Mouse (Mus musculus): ENCODE measurements around the gene Krtap28-13.

The Krtap28-13 gene

GRCm38 (mm10) chr1:83060643-83061042 lies at the start of gene Krtap28-13:
Gene Krtap28-13, plus strand, starts transcription at chr1:83060930.
- no peak for DNase-seq (ENCODE audit: low read depth, low spot score)

DNA sequence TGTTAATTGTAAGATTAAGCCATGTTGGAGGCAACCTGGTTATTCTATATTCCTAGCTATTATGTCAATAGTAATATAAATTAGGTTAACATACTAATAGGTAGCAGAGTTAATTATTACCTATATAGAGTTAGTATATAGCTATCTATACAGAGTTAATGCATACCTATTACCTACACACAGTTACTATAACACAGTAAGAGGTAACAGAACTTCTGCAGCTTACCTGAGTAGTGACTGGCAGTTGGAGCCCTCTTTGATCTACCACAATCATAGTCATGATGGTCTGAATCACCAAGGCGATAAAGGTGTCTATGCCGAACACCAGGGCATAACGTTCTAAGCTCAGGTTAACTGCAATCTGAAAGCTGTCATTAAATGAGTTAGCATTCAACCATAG lies 46.3 kb upstream of the Krtap28-13 start:
- no peak for DNase-seq (ENCODE audit: low read depth, low spot score)

DNA sequence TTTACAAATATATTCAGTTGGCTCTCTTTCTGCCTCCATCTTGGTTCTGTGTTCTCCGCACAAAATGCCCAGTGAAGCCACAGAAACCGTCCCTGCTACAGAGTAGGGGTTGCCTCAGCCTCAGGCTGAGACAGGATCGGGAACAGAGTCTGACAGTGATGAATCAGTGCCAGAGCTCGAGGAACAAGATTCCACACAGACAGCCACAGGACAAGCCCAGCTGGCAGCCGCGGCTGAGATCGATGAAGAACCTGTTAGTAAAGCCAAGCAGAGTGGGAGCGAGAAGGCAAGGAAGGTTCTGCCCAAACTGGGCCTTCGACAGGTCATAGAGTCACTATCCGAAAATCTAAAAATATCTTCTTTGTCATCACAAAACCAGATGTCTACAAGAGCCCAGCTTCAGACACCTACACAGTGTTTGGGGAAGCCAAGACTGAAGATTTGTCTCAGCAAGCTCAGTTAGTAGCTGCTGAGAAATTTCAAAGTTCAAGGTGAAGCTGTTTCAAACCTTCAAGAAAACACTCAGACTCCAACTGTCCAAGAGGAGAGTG lies 45.3 kb upstream of the Krtap28-13 start:
- DNase-seq (ENCODE audit: low read depth, low spot score), result no peak

- DNase-seq (ENCODE audit: low read depth, low spot score), result no peak
Observed at GRCm38 (mm10) chr1:83016556-83016955, 44.2 kb upstream of the Krtap28-13 start.

DNA sequence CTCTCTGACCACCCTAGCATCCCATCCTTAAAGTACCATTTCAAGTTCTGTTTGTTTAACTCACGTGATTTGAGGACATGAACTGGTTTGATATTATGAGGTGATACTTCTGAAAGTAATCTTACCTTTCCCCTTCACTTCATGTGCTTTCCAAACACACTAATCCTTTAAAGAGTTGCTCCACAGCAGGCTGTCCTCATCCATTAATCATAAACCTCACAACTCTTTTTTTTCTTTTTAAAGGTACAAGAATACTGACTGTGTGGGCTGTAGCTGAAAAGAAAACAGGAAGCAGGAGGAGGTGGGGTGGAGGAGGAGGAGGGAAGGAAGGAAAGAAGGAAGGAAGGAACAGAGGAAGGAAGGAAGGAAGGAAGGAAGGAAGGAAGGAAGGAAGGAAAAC lies 28.8 kb upstream of the Krtap28-13 start:
- DNase-seq (ENCODE audit: low read depth, low spot score), result no peak

GRCm38 (mm10) chr1:83032508-83032907 lies 28.2 kb upstream of the Krtap28-13 start:
- DNase-seq (ENCODE audit: low read depth, low spot score), result no peak

GRCm38 (mm10) chr1:83034509-83034908 lies 26.2 kb upstream of the Krtap28-13 start:
- DNase-seq (ENCODE audit: low read depth, low spot score), result no peak

GRCm38 (mm10) chr1:83036892-83037667 lies 23.6 kb upstream of the Krtap28-13 start:
- DNase-seq (ENCODE audit: low read depth, low spot score), result no peak

DNA sequence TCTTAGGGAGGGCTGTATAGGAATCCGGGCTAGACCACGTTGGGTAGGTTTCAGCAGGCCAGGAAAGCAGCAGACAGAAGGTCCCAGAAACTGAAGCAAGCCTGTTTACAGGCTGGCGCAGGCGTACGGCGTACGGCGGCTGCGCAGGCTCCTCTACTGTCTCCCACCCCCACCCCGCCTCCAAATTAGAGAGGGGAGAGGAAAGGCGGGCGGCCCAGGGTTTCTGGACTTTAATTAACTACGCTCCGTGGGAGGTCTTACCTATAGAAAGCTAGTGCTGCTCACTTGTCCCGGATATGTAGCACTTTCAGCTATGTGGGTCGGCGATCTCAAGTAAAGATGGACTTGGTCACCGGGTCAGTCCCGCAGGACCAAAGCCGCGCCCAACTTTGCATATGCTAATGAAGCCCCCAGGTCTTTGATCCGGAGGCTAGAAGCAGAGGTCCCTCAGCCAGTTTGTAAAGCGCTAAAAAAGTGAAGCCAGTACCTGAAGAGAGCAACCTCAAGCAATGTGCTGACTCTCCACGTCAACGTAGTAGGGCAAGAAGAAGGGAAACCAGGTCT lies 22.5 kb upstream of the Krtap28-13 start, which contains the start of gene Slc19a3:
Gene Slc19a3, minus strand, starts transcription at position 340 of the 564 bp plus-strand sequence.
- peak; percentile 9 for DNase-seq (ENCODE audit: low read depth, low spot score)

GRCm38 (mm10) chr1:83039080-83039479 lies 21.6 kb upstream of the Krtap28-13 start:
- no peak for DNase-seq (ENCODE audit: low read depth, low spot score)

- no peak for DNase-seq (ENCODE audit: low read depth, low spot score)
Observed at GRCm38 (mm10) chr1:83042380-83042779, 18.4 kb upstream of the Krtap28-13 start, which contains the start of gene Krtap28-10. Gene Krtap28-10, minus strand, starts transcription at chr1:83042480.

DNA sequence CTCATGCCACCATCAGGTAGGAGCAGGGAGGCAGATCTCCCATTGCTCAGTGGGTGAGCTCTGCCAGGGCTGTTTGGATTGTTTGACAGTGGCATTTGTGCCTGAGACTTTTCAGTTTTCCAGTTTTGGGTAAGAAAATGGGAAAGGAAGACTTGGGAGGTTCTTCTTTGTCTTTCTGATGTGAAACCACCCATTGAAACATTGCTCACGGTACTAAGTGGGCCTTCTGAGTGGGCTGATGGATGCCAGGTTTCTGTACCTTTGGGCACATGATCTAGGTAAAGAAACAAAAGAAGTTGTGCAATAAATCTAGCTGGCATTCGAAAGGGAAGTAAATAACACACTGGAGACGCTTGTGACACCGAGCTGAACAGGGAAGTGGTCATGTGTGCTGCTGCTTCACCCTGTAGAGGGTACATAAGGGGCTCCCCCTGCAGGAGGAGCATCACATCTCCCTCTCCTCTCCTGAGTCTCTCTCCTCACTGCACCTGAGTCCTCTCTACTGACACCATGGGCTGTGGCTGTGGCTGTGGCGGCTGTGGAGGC lies 15.8 kb upstream of the Krtap28-13 start, which contains the start of gene Gm47969:
Gene Gm47969, plus strand, starts transcription at position 51 of the 546 bp plus-strand sequence.
- DNase-seq (ENCODE audit: low read depth, low spot score), result peak; percentile 6

GRCm38 (mm10) chr1:83058481-83058880 lies 2.2 kb upstream of the Krtap28-13 start:
- DNase-seq (ENCODE audit: low read depth, low spot score), result no peak

DNA sequence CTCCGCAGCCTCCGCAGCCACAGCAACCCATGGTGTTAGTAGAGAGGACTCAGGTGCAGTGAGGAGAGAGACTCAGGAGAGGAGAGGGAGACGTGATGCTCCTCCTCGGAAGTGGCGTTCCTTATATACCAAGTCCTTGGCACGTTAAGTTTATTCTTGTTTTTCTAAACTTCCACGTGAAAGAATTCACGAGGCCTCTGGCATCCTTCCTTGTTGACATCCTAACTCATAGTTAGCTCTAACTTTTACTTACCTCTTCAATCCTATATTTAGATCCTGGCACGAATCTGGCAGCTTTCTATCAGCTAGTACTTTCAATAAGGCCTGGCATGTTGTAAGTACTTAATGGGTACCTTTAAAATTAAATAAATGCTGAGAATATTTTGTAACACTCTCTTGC lies 1.5 kb upstream of the Krtap28-13 start, which contains the start of gene A030005K14Rik:
Gene A030005K14Rik, minus strand, starts transcription at position 101 of the 400 bp plus-strand sequence.
- DNase-seq (ENCODE audit: low read depth, low spot score), result no peak

- DNase-seq (ENCODE audit: low read depth, low spot score), result peak; percentile 57
Observed at GRCm38 (mm10) chr1:83064851-83065250, 4.1 kb downstream of the Krtap28-13 start.

GRCm38 (mm10) chr1:83066577-83066976 lies 5.8 kb downstream of the Krtap28-13 start:
- no peak for DNase-seq (ENCODE audit: low read depth, low spot score)

DNA sequence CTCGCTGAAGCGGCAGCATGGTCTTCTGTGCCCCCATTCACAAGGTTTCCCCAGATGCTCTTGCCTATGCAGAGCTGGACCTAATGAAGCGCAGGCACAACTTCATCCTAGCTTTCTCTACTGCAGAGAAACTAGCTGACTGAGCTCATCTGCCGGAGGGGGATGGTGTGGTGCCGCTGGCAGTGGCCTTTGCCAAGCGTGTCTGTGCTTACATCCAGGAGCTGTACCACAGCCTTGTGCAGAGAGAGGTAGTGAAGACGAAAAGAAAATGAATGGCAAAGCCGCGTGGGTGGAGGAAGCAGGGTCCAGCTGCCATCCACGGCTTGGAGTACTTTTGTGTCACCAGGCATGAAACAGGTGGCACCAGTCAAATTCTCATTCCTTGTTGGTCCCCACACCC lies 6.5 kb downstream of the Krtap28-13 start:
- no peak for DNase-seq (ENCODE audit: low read depth, low spot score)

DNA sequence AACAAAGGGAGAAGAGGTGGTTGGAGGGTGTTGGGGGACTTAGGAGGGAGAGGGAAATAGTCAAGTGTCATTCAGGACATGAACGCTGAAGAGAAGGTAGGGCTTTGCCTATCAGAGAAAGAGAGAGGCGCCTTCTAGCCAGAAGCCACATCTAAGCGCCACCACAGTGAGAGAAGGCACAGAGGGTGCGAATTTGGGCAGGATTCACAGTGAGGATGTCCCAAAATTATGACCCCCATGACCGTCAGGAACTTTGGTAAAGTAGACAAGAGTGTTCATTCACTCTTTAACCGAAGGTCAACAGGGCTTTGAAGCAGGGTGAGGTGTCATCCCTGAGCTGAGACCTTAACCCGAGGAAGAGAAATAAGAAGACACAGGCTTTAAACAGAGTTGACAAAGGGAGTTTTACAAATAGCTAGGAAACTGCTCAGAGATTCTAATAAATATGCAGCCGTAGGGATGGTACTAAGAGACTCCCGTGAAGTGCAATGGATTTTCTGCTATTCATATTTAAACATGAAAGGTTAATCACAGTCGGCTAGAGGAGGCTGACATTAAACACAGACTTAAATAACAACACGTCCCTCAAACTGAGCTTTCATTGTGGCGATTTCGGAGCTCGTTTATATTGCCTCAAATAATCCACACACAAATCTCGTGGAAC lies 14.9 kb downstream of the Krtap28-13 start:
- DNase-seq (ENCODE audit: low read depth, low spot score), result no peak

GRCm38 (mm10) chr1:83076190-83076917 lies 15.6 kb downstream of the Krtap28-13 start:
- DNase-seq (ENCODE audit: low read depth, low spot score), result peak; percentile 76

GRCm38 (mm10) chr1:83077016-83077415 lies 16.3 kb downstream of the Krtap28-13 start:
- peak; percentile 43 for DNase-seq (ENCODE audit: low read depth, low spot score)

DNA sequence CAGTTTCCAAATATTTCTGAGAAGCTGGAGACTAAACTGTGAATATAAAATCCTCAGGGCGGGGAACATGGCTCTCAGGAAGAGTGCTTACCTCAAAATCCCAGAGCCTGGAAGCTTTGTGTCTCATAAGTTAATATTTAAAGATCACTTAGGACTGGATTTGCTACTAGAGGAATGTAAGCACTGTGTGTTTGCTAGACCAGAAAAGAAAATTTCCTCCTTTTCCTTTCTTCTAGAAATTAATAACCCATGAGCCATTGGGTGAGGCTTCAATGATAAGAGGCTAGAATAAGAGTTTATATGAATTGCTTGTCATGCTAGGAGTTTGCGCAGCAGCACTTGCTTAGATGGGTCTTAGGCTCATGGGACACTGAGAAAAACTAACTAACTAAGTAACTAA lies 24.1 kb downstream of the Krtap28-13 start:
- DNase-seq (ENCODE audit: low read depth, low spot score), result no peak
